Mouse (Mus musculus) midbrain, embryonic 16.5 days (tissue): ENCODE measurements around the gene Cmtm5. TPM values are rescaled to one million over a fixed set of nuclear protein-coding genes. Genes with fewer than 3 reads are reported as not detected.
A peak's percentile ranks its signal among the peaks of the same experiment; 100 is the strongest.

Experiments
- ATAC-seq: fragments of 200-750 bp; cut with Nextera tagmentation; 2 replicates; pipeline ENCODE4 v1.8.0; 2017; ENCODE audit warnings: moderate TSS enrichment
- H3K27ac ChIP-seq: fragments of 300-500 bp; sonication (generic); 2 replicates; pipeline ENCODE4 v1.5.1; 2014; ENCODE audit warnings: mild to moderate bottlenecking, low read length, mixed read lengths
- H3K27me3 ChIP-seq: fragments of 300-500 bp; sonication (generic); 2 replicates; pipeline ENCODE4 v1.6.1; 2014; ENCODE audit warnings: low read depth, low read length, mixed read lengths; ENCODE audit not compliant: control insufficient read depth, insufficient read depth
- H3K36me3 ChIP-seq: fragments of 300-500 bp; sonication (generic); 2 replicates; pipeline ENCODE4 v1.6.1; 2014; ENCODE audit warnings: mild to moderate bottlenecking, low read length, moderate library complexity, mixed read lengths; ENCODE audit not compliant: control insufficient read depth, insufficient read depth
- H3K4me1 ChIP-seq: fragments of 300-500 bp; sonication (generic); 2 replicates; pipeline ENCODE4 v1.6.1; 2014; ENCODE audit warnings: mild to moderate bottlenecking, low read length, mixed read lengths; ENCODE audit not compliant: control insufficient read depth, insufficient read depth
- H3K4me2 ChIP-seq: fragments of 300-500 bp; sonication (generic); 2 replicates; pipeline ENCODE4 v1.6.1; 2014; ENCODE audit warnings: mild to moderate bottlenecking, low read length, mixed read lengths
- H3K4me3 ChIP-seq: fragments of 300-500 bp; sonication (generic); 2 replicates; pipeline ENCODE4 v1.5.1; 2014; ENCODE audit warnings: low read depth, mild to moderate bottlenecking, low read length, moderate library complexity, mixed read lengths
- H3K9ac ChIP-seq: fragments of 300-500 bp; sonication (generic); 2 replicates; pipeline ENCODE4 v1.6.1; 2014; ENCODE audit warnings: low read depth, low read length, mixed read lengths
- H3K9me3 ChIP-seq: fragments of 300-500 bp; sonication (generic); replicated peaks from 2 replicates; pipeline ENCODE4 v1.6.1; 2014; ENCODE audit warnings: mild to moderate bottlenecking, low read length, mixed read lengths; ENCODE audit not compliant: control insufficient read depth, poor library complexity, severe bottlenecking
- WGBS: fragments of 180-500 bp; shearing (Covaris S2); extraction: QIAGEN DNeasy Blood & Tissue Kit; methylation state at CpG from one replicate; pipeline ENCODE4 v1.1.7; 2014; 5-methylcytosine and 5-hydroxymethylcytosine counted together
- polyA plus RNA-seq: library from polyadenylated mRNA; unstranded; fragments of >200 nt; fragmentation: Nextera tagmentation; extraction: Ambion mirVana; gene quantifications from 2 replicates; pipeline ENCODE4 v1.2.1, GENCODE M21; 2015

The Cmtm5 gene
- 9.5 and 14.8 TPM in 2 replicates for polyA plus RNA-seq

- H3K27ac ChIP-seq: peak within 1 kb of the TSS; percentile 53
- H3K4me3 ChIP-seq: no peak within 1 kb of the TSS
- peak within 1 kb of the TSS; percentile 15; the same call in 1 of the 2 replicates for H3K4me2 ChIP-seq
- H3K9ac ChIP-seq: peak within 1 kb of the TSS; percentile 2; the same call in 1 of the 2 replicates
- no peaks in the 10 kb centered on the region for H3K9me3 ChIP-seq
- no peaks in the 10 kb centered on the region for H3K36me3 ChIP-seq
- WGBS: 28% methylated on average over 8 of the region's 8 CpGs
- H3K27me3 ChIP-seq: no peaks in the 10 kb centered on the region
- no peaks in the 10 kb centered on the region for H3K4me1 ChIP-seq
- ATAC-seq: peak; percentile 66
Measured at GRCm38 (mm10) chr14:54935904-54936830, at the start of gene Cmtm5. Cmtm5 (plus strand) TSS chr14:54936261.

DNA sequence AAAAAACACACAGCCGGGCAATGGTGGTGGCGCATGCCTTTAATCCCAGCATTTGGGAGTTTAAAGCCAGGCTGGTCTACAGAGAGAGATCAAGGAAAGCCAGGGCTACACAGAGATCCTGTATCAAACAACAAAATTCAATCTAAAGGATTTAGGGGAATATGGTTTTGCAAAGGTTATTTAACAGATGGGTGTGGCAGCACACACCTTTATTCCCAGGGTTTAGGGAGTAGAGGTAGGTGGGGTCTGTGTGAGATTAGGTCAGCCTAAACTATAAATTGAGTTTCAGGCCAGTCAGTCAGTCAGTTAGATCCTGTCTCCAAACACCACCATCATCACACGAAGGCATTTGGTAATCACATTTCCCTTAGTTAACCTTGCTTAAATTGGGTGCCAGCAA, 43.9 kb upstream of the Cmtm5 start, which contains the start of gene Pabpn1:
TSS of gene Pabpn1 (plus strand) at position 301 of the 400 bp plus-strand sequence.
- no peak for ATAC-seq
- Histone ChIP-seq H3K27me3 (no peaks in the 10 kb centered on the region), H3K4me2 (peak within 1 kb of the TSS; percentile 42), H3K36me3 (peaks cover 7% of the 10 kb centered on the region), H3K4me3 (peak within 1 kb of the TSS; percentile 38), H3K27ac (peak within 1 kb of the TSS; percentile 78), H3K4me1 (peaks cover 17% of the 10 kb centered on the region), H3K9me3 (no peaks in the 10 kb centered on the region), H3K9ac (no peak within 1 kb of the TSS)
- 93% methylated on average over 3 of the region's 3 CpGs for WGBS

DNA sequence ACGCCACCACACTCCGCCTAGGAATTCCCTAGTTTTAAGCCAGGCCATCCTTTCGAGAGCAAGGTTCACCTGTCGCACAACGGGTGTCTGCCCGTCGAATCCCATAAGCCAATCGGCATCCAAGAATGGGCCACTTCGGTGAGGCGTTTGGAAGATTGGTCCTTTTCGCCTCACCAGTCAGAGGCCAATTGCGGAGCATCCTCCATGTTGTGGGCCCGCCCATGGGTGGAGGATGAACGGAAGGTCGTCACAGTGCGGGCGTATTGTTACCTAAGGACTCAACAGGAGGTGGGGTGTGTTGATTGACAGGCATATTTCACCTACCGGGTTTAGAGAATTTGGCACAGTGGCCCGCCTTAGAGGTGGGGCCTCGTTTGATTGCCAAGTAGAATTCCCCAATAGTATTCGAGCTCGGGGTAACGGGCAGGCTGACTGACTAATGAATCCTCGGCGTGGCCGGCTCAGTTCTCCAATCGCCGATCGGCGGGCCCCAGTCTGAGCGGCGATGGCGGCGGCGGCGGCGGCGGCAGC, 42.3 kb upstream of the Cmtm5 start:
- peak overlapping the region; percentile 95 for H3K4me3 ChIP-seq
- H3K4me2 ChIP-seq: peak overlapping the region; percentile 42
- H3K36me3 ChIP-seq: peaks cover 14% of the 10 kb centered on the region
- H3K27ac ChIP-seq: peak overlapping the region; percentile 98
- H3K9ac ChIP-seq: peak overlapping the region; percentile 99
- no peaks in the 10 kb centered on the region for H3K9me3 ChIP-seq
- peak; percentile 98 for ATAC-seq
- WGBS: under 1% methylated on average over 38 of the region's 38 CpGs
- no peaks in the 10 kb centered on the region for H3K27me3 ChIP-seq
- H3K4me1 ChIP-seq: peaks cover 17% of the 10 kb centered on the region

- Histone ChIP-seq H3K4me1 (peaks cover 17% of the 10 kb centered on the region), H3K27ac (peak overlapping the region; percentile 98), H3K9me3 (no peaks in the 10 kb centered on the region), H3K27me3 (no peaks in the 10 kb centered on the region), H3K4me3 (peak overlapping the region; percentile 95), H3K36me3 (peaks cover 17% of the 10 kb centered on the region), H3K9ac (peak overlapping the region; percentile 99), H3K4me2 (peak overlapping the region; percentile 81)
- WGBS: under 1% methylated on average over 47 of the region's 54 CpGs
- ATAC-seq: peak; percentile 61
Measured at GRCm38 (mm10) chr14:54894296-54895151, 41.5 kb upstream of the Cmtm5 start.

GRCm38 (mm10) chr14:54897445-54897844, 38.6 kb upstream of the Cmtm5 start:
- H3K27me3 ChIP-seq: no peaks in the 10 kb centered on the region
- WGBS: 68% methylated on average over 2 of the region's 2 CpGs
- no peak overlapping the region for H3K27ac ChIP-seq
- H3K4me3 ChIP-seq: no peak overlapping the region
- peaks cover 17% of the 10 kb centered on the region for H3K36me3 ChIP-seq
- H3K9me3 ChIP-seq: no peaks in the 10 kb centered on the region
- peaks cover 17% of the 10 kb centered on the region for H3K4me1 ChIP-seq
- no peak for ATAC-seq
- no peak overlapping the region for H3K9ac ChIP-seq
- no peak overlapping the region for H3K4me2 ChIP-seq

GRCm38 (mm10) chr14:54900383-54900782, 35.7 kb upstream of the Cmtm5 start:
- Histone ChIP-seq H3K27me3 (no peaks in the 10 kb centered on the region), H3K4me3 (no peak overlapping the region), H3K36me3 (peaks cover 23% of the 10 kb centered on the region), H3K4me1 (peaks cover 11% of the 10 kb centered on the region), H3K9ac (no peak overlapping the region), H3K4me2 (no peak overlapping the region), H3K27ac (peak overlapping the region; percentile 43; the same call in 1 of the 2 replicates), H3K9me3 (no peaks in the 10 kb centered on the region)
- 0% methylated on average over 3 of the region's 3 CpGs for WGBS
- peak; percentile 43; the same call in 1 of the 2 replicates for ATAC-seq

DNA sequence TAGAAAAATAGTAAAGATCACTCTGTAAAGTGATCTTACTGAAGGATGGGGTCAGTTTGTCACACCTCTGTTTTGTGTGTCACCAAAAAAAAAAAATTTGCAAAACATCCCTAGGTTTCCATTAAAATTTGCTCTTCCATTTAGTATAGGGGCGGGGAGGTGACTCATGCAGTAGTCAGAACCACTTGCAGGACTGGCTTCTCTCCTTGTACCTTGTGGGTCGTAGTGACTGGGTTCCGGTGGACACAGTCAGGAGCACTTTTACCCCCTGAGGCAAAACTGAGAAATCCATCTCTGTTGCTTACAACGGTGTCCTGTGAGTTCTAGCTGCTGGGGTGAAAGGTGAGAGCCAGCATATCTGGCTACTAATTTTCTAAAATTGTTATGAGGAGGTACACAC, 32.4 kb upstream of the Cmtm5 start:
- Histone ChIP-seq H3K4me1 (no peaks in the 10 kb centered on the region), H3K27me3 (no peaks in the 10 kb centered on the region), H3K36me3 (peaks cover 27% of the 10 kb centered on the region), H3K9me3 (no peaks in the 10 kb centered on the region), H3K27ac (no peak overlapping the region), H3K4me3 (no peak overlapping the region), H3K9ac (no peak overlapping the region), H3K4me2 (no peak overlapping the region)
- ATAC-seq: no peak
- WGBS: 93% methylated on average over 4 of the region's 4 CpGs

DNA sequence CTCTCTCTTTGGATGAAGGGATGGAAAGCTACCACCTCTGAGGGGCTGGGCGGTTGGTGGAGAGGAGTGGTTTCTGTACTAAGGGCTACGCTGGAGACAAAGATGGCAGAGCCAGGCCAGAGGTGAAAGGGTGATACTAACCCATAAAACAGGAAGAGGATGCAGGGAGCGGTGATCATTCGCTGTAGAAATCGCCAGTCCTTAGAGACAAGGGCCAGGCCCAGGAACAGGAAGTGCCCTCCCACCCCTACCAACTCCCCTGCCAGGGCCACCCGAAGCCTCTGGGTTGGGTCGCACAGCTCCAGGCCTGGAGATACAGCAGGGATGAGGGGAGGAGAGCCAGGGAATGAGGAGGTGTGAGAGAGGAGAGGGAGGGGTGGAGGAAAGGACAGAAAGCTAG, 27.4 kb upstream of the Cmtm5 start:
- Histone ChIP-seq H3K9ac (no peak overlapping the region; the same call in 1 of the 2 replicates), H3K4me1 (peaks cover 19% of the 10 kb centered on the region), H3K27me3 (no peaks in the 10 kb centered on the region), H3K27ac (no peak overlapping the region), H3K4me3 (no peak overlapping the region), H3K36me3 (peaks cover 24% of the 10 kb centered on the region), H3K9me3 (no peaks in the 10 kb centered on the region), H3K4me2 (no peak overlapping the region)
- ATAC-seq: no peak
- 90% methylated on average over 7 of the region's 7 CpGs for WGBS
